Mouse (Mus musculus) thymus, adult 2 months (tissue): Measurements from ENCODE around the gene Gsk3b.
"Not testable (repeated sequence)": the region's sequence is repeated elsewhere in the genome, so short reads cannot be mapped to it uniquely, and the experiment has no call there.

Source experiments
- CTCF ChIP-seq: fragments of 200-500 bp; IDR thresholded peaks from 2 replicates; pipeline ENCODE4 v1.5.1; 2012; ENCODE audit warnings: mild to moderate bottlenecking, control low read depth, low read length, moderate library complexity, borderline replicate concordance; ENCODE audit not compliant: control insufficient read depth, poor library complexity, insufficient read depth; ENCODE audit errors: extremely low read depth
- POLR2A ChIP-seq: fragments of 200-500 bp; IDR thresholded peaks from 2 replicates; pipeline ENCODE4 v1.6.1; 2012; ENCODE audit warnings: mild to moderate bottlenecking, low read length, control low read depth, moderate library complexity; ENCODE audit not compliant: control insufficient read depth, poor library complexity, insufficient read depth; ENCODE audit errors: extremely low read depth

- TF ChIP-seq POLR2A, CTCF: not testable (repeated sequence)
Measured at GRCm38 (mm10) chr16:38222491-38222890, 133.7 kb downstream of the Gsk3b start.
